20 mouse cellular contexts compared by ENCODE assay signal in genomic region chr11:96847240-96847639, GRCm38 (mm10). TPM values are rescaled to one million over a fixed set of nuclear protein-coding genes. Genes with fewer than 3 reads are reported as not detected.
DNase-seq lines count a peak whose midpoint lies in the region; ATAC-seq and TF ChIP-seq lines count a peak whose summit lies in the region.
"Had no signal": no experiment of that assay in that cellular context is flagged by ENCODE, and none has a peak within 500 bp of the region (broad histone marks: within the 10 kb centered on the region; RNA-seq: fewer than 3 reads in every experiment).

No protein-coding gene starts in this region.

- no peak overlapping the region for H3K9ac ChIP-seq in forebrain, embryonic 11.5 days (ENCODE audit: low read length)
- no peak overlapping the region for H3K9ac ChIP-seq in forebrain, embryonic 13.5 days
- H3K9ac ChIP-seq in embryonic facial prominence, embryonic 12.5 days = no peak overlapping the region
- no peak overlapping the region for H3K9ac ChIP-seq in limb, embryonic 13.5 days

- no peaks in the 10 kb centered on the region for H3K36me3 ChIP-seq in forebrain, embryonic 11.5 days (ENCODE audit: control insufficient read depth, insufficient read depth, low read length)
- no peaks in the 10 kb centered on the region for H3K36me3 ChIP-seq in forebrain, embryonic 13.5 days (ENCODE audit: poor library complexity, severe bottlenecking)
- no peaks in the 10 kb centered on the region for H3K36me3 ChIP-seq in embryonic facial prominence, embryonic 12.5 days
- no peaks in the 10 kb centered on the region for H3K36me3 ChIP-seq in limb, embryonic 13.5 days
- H3K36me3 ChIP-seq: forebrain, embryonic 10.5 days had no signal

- no peak overlapping the region for H3K4me3 ChIP-seq in forebrain, embryonic 11.5 days (ENCODE audit: low read depth, low read length)
- no peak overlapping the region for H3K4me3 ChIP-seq in forebrain, embryonic 13.5 days
- no peak overlapping the region for H3K4me3 ChIP-seq in embryonic facial prominence, embryonic 12.5 days
- no peak overlapping the region for H3K4me3 ChIP-seq in limb, embryonic 13.5 days
- H3K4me3 ChIP-seq in lung, adult 2 months (replicated peaks; ENCODE audit: extremely low read depth, low read depth, low read length) = no peak overlapping the region
- H3K4me3 ChIP-seq: forebrain, embryonic 10.5 days had no signal

- H3K4me1 ChIP-seq in forebrain, embryonic 11.5 days (replicated peaks; ENCODE audit: control insufficient read depth, insufficient read depth, low read length) = peaks cover 4% of the 10 kb centered on the region; the same call in 1 of the 2 replicates
- peaks cover 13% of the 10 kb centered on the region for H3K4me1 ChIP-seq in forebrain, embryonic 13.5 days
- H3K4me1 ChIP-seq in embryonic facial prominence, embryonic 12.5 days = peaks cover 13% of the 10 kb centered on the region; the same call in 1 of the 2 replicates
- peaks cover 20% of the 10 kb centered on the region for H3K4me1 ChIP-seq in limb, embryonic 13.5 days
- peaks cover 5% of the 10 kb centered on the region; the same call in 1 of the 2 replicates for H3K4me1 ChIP-seq in lung, adult 2 months (ENCODE audit: control insufficient read depth, insufficient read depth, low read length)

- no peak for DNase-seq in forebrain, embryonic 11.5 days (ENCODE audit: low spot score)
- DNase-seq in R1 (ENCODE audit: low read depth, low spot score) = peak; percentile 64
- no peak for DNase-seq in ovary, postnatal 14 days (ENCODE audit: low spot score)
- no peak for DNase-seq in lung, adult 2 months
- no peak for DNase-seq in testis, postnatal 10 days (ENCODE audit: low spot score)
- DNase-seq: cerebellum, adult 18-20 months; cerebellum, postnatal 36 days; gastrocnemius, postnatal 14 days; heart, adult 18-20 months; heart, postnatal 4 days; kidney, postnatal 36 days; layer of hippocampus, adult 9-11 months; lung, adult 18-20 months; lung, postnatal 36 days had no signal

- WGBS in forebrain, embryonic 11.5 days = 67% methylated on average over 3 of the region's 3 CpGs
- WGBS in forebrain, embryonic 13.5 days = 50% methylated on average over 3 of the region's 3 CpGs
- WGBS in embryonic facial prominence, embryonic 12.5 days = 45% methylated on average over 3 of the region's 3 CpGs
- WGBS in limb, embryonic 13.5 days = 31% methylated on average over 3 of the region's 3 CpGs
- WGBS in lung, adult 2 months = 52% methylated on average over 3 of the region's 3 CpGs

- peaks cover 7% of the 10 kb centered on the region for H3K27me3 ChIP-seq in forebrain, embryonic 11.5 days (ENCODE audit: control insufficient read depth, insufficient read depth, low read length)
- peaks cover 17% of the 10 kb centered on the region for H3K27me3 ChIP-seq in forebrain, embryonic 13.5 days
- no peaks in the 10 kb centered on the region; the same call in 1 of the 2 replicates for H3K27me3 ChIP-seq in embryonic facial prominence, embryonic 12.5 days
- H3K27me3 ChIP-seq in limb, embryonic 13.5 days = no peaks in the 10 kb centered on the region

- H3K9me3 ChIP-seq in forebrain, embryonic 11.5 days (ENCODE audit: control insufficient read depth, low read length) = no peaks in the 10 kb centered on the region
- H3K9me3 ChIP-seq in forebrain, embryonic 13.5 days (replicated peaks) = no peaks in the 10 kb centered on the region
- H3K9me3 ChIP-seq in embryonic facial prominence, embryonic 12.5 days = no peaks in the 10 kb centered on the region
- H3K9me3 ChIP-seq in limb, embryonic 13.5 days = no peaks in the 10 kb centered on the region
- H3K9me3 ChIP-seq: forebrain, embryonic 10.5 days had no signal

- no peak overlapping the region for H3K4me2 ChIP-seq in forebrain, embryonic 11.5 days (ENCODE audit: low read depth, low read length, severe bottlenecking)
- no peak overlapping the region for H3K4me2 ChIP-seq in forebrain, embryonic 13.5 days
- H3K4me2 ChIP-seq in embryonic facial prominence, embryonic 12.5 days (replicated peaks) = no peak overlapping the region
- H3K4me2 ChIP-seq in limb, embryonic 13.5 days (replicated peaks) = no peak overlapping the region

- no peak overlapping the region for H3K27ac ChIP-seq in forebrain, embryonic 11.5 days (ENCODE audit: low read depth, low read length)
- H3K27ac ChIP-seq in forebrain, embryonic 13.5 days = no peak overlapping the region
- H3K27ac ChIP-seq in embryonic facial prominence, embryonic 12.5 days = no peak overlapping the region
- H3K27ac ChIP-seq in limb, embryonic 13.5 days = no peak overlapping the region; the same call in 1 of the 2 replicates
- H3K27ac ChIP-seq: forebrain, embryonic 10.5 days had no signal

- no peak for TF ChIP-seq POLR2A in lung, adult 2 months (IDR thresholded peaks at IDR 0.05; ENCODE audit: borderline replicate concordance, extremely low read depth, low read depth, low read length)

- TF ChIP-seq CTCF in lung, adult 2 months (IDR thresholded peaks at IDR 0.05; ENCODE audit: insufficient read depth, low read length) = no peak

- 0 out of 2 replicates have a peak, but pooled peaks have one; percentile 36 for ATAC-seq in forebrain, embryonic 11.5 days (replicated peaks; ENCODE audit: low FRiP score)
- no peak for ATAC-seq in forebrain, embryonic 13.5 days
- ATAC-seq in embryonic facial prominence, embryonic 12.5 days (ENCODE audit: insufficient number of reproducible peaks, insufficient read depth, low FRiP score, low TSS enrichment) = peak; percentile 71; the same call in 1 of the 2 replicates
- peak; percentile 83 for ATAC-seq in limb, embryonic 13.5 days (ENCODE audit: low FRiP score, low read depth)
- ATAC-seq: hindbrain, embryonic 16.5 days; intestine, postnatal 0 days had no signal

RNA-seq across cellular contexts. Expression of gene Copz2, which starts 2.4 kb away (rescaled TPM):
- 33.2 and 33.8 TPM in 2 replicates for polyA plus RNA-seq in forebrain, embryonic 11.5 days (2014; fragmentation: Nextera tagmentation; extraction: Ambion mirVana)
- 12.3 and 13.8 TPM in 2 replicates for polyA plus RNA-seq in forebrain, embryonic 13.5 days (2015; fragmentation: Nextera tagmentation; extraction: Ambion mirVana)
- 88.9 and 94.3 TPM in 2 replicates for polyA plus RNA-seq in embryonic facial prominence, embryonic 12.5 days (2016; fragmentation: Nextera tagmentation; extraction: Ambion mirVana)
- 140 and 149 TPM in 2 replicates for polyA plus RNA-seq in limb, embryonic 13.5 days (2015; fragmentation: Nextera tagmentation; extraction: Ambion mirVana)
- 39.7 and 44.8 TPM in 2 replicates for polyA plus RNA-seq in lung, adult 2 months (2012; rRNA removed)

RNA-seq across cellular contexts. Expression of gene Nfe2l1, which starts 17.5 kb away (rescaled TPM):
- 38.6 and 42.9 TPM in 2 replicates for polyA plus RNA-seq in forebrain, embryonic 11.5 days (2014; fragmentation: Nextera tagmentation; extraction: Ambion mirVana)
- polyA plus RNA-seq in forebrain, embryonic 13.5 days (2015; fragmentation: Nextera tagmentation; extraction: Ambion mirVana) = 49.0 and 56.2 TPM in 2 replicates
- 72.6 and 75.8 TPM in 2 replicates for polyA plus RNA-seq in embryonic facial prominence, embryonic 12.5 days (2016; fragmentation: Nextera tagmentation; extraction: Ambion mirVana)
- 68.6 and 69.3 TPM in 2 replicates for polyA plus RNA-seq in limb, embryonic 13.5 days (2015; fragmentation: Nextera tagmentation; extraction: Ambion mirVana)
- polyA plus RNA-seq in lung, adult 2 months (2012; rRNA removed) = 225 and 264 TPM in 2 replicates

RNA-seq across cellular contexts. Expression of gene Cbx1, which starts 58.3 kb away (rescaled TPM):
- polyA plus RNA-seq in forebrain, embryonic 11.5 days (2014; fragmentation: Nextera tagmentation; extraction: Ambion mirVana) = 140 and 150 TPM in 2 replicates
- 156 and 175 TPM in 2 replicates for polyA plus RNA-seq in forebrain, embryonic 13.5 days (2015; fragmentation: Nextera tagmentation; extraction: Ambion mirVana)
- 160 and 169 TPM in 2 replicates for polyA plus RNA-seq in embryonic facial prominence, embryonic 12.5 days (2016; fragmentation: Nextera tagmentation; extraction: Ambion mirVana)
- 158 and 163 TPM in 2 replicates for polyA plus RNA-seq in limb, embryonic 13.5 days (2015; fragmentation: Nextera tagmentation; extraction: Ambion mirVana)
- polyA plus RNA-seq in lung, adult 2 months (2012; rRNA removed) = 15.3 and 19.0 TPM in 2 replicates
